Mouse (Mus musculus): ENCODE measurements at regions not wholly inside any gene's neighbourhood (a gene's known extent, or its start where the extent isn't known, plus 50 kb on each side); places are given as distances from the start of the nearest gene placed in this dataset.

DNA sequence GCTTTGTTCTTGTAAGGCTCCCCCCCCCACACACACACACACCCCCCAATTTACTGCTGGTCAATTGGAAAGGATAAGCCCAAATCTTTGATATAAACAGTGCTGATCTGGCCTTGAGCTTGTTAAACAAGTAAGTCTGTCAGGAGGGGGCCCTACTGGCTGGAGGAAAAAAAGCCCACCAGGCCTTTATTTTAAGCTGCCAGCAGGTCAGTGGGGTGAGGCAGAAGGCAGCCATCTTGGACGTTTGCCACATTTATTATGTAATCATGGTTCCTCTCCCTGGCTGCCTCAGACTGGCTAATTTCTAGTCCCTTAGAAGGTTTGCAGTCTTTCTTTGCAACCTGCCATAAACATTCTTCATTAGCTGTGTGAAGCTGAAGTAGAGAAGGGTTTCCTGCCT lies 75.9 kb upstream of the Med14 start:
- no peak for DNase-seq (ENCODE audit: low spot score)

DNA sequence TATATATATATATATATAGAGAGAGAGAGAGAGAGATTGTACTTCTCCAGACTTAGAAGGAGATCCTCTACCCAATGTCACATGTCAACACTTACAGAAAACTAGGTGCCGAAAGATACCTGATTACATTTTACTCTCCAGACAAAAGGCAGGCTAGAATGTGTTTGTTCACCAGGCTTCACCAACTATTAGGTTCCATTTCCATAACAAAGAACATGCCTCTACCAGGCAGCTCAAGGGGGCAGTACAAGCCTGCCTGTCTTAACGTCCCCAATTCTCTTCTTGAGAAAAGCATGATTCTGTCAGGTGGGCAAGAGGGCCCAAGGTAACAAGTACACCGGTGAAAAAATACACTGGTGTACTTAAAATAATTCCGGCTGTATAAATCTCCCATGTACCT lies 72.8 kb upstream of the Med14 start:
- no peak for DNase-seq (ENCODE audit: low spot score)

DNA sequence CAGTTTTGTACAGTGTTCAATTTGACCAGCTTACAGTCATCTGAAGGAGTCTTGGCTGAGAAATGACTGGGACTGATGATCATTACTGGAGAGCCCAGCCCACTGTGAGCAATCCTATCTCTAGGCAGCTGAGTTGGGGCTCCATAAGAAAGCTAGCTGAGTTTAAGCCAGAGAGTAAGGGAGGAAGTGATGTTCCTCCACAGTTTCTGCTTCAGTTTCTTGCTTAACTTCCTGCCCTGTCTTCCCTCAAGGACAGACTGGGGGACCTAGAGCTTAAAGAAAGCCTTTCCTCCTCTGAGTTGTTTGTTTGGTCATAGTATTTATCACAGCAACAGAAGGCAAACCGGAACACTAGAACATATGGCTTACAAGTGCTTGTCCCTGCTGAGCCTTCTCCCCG lies 70.8 kb upstream of the Med14 start:
- no peak for DNase-seq (ENCODE audit: low spot score)

DNA sequence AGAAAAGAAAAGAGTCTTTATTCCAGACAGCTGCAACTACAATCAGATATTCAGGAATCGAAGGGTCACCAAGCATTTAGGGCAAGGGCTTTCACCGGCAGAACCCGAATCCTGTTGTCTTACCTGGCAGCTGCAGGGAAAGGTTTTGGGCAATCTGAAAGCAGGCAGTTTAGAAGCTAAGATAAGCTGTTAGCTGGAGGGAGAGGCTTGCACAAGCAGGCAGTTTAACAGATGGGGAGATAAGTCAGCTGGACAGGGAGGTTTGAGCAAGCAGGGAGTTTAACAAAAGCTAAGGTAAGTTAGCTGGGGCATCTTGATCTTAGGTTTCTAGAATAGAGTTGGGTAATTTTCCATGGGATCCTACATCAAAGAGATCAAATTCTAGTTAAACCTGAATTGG lies 67.3 kb upstream of the Med14 start:
- DNase-seq (ENCODE audit: low spot score): no peak

GRCm38 (mm10) chrX:12827299-12827872 lies 65.5 kb upstream of the Med14 start:
- DNase-seq (ENCODE audit: low spot score): no peak

- no peak for DNase-seq (ENCODE audit: low spot score)
These were observed 64.8 kb upstream of the Med14 start for GRCm38 (mm10) chrX:12826646-12827045.

DNA sequence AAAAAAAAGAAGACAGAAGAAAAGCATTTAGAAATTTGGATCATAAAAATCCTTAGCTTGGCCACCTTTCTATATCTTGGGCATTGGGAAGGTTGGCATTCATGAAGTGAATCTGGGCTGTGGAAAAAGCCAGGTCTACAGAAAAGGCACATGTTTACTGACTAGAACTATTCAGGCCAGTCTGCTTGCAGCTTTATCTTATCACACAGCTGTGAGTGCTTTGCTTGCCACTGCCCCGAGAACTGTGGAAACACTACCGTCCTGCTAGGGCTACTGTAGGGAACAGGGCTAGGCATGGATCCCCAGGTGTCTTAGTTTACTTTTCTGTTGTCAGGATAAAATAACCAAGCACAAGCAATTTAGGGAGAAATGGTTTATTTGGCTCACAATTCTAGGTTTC lies 63.4 kb upstream of the Med14 start:
- no peak for DNase-seq (ENCODE audit: low spot score)

DNA sequence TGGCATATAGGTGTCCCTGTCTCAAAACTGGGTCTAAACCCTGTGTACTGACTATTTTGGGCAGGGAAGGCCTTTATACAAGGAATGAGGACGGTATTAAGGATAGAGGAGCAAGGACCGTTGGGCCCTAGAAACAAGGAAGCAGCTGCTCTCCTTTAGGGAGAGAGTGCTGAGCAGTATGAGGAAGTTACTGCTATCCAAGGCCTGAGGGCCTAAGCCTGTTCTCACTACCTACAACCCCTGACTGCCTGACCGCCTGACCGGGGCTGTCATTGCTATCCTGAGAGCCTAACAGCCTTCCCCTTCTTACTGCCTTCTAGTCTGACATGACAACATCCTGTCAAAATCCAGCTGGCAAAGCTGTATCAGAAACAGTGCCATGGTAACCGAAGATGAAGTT lies 62.6 kb upstream of the Med14 start:
- no peak for DNase-seq (ENCODE audit: low spot score)

- no peak for DNase-seq (ENCODE audit: low spot score)
These were observed 60.9 kb upstream of the Med14 start for GRCm38 (mm10) chrX:12822777-12823176.

DNA sequence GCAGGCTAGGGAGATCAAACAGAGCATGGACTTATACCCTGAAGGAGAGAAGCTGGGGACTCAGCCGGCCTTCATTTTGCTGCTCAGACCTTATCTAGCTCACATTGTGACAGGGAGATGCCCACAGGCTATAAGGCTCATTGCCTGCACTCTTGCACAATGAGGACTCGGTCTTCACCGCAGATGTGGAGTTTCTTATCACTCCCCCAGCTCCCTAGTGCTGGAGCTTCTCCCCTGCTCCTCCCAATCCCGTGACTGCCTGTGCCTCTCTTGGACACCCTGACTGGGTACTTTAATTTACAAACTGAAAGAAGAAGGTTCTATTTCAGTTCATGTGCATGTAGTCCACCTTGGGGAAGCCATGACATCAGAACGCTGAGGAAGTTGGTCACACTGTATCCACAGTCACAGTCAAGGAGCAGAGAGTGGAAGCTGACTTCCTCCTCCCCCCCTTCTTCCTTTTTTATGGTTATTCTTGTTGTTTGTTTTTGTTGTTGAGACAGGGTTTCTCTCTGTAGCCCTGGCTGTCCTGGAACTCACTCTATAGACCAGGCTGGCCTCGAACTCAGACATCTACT lies 51.3 kb upstream of the Med14 start:
- DNase-seq (ENCODE audit: low spot score): no peak

Measured in T-cell, adult 2 months (primary cell).